Mouse (Mus musculus): ENCODE results near the gene Pdzd7.
A peak's percentile ranks its signal among the peaks of the same experiment; 100 is the strongest.

Pdzd7 gene

GRCm38 (mm10) chr19:45007425-45008191 is 37.9 kb downstream of the Pdzd7 start:
- no peak for DNase-seq

GRCm38 (mm10) chr19:45007021-45007420 is 38.5 kb downstream of the Pdzd7 start:
- DNase-seq: no peak

- peak; percentile 96 for DNase-seq
These were observed 39.4 kb downstream of the Pdzd7 start, which contains the start of gene Mrpl43 for GRCm38 (mm10) chr19:45005957-45006712. Mrpl43 (minus strand) TSS chr19:45006442.

GRCm38 (mm10) chr19:45005444-45005843 is 40.1 kb downstream of the Pdzd7 start, which contains the start of gene Twnk:
Twnk (plus strand) TSS chr19:45005663.
- no peak for DNase-seq

- DNase-seq: no peak
These were observed 41.6 kb downstream of the Pdzd7 start for GRCm38 (mm10) chr19:45003740-45004516.

GRCm38 (mm10) chr19:45002301-45002700 is 43.2 kb downstream of the Pdzd7 start:
- DNase-seq: no peak

- DNase-seq: no peak
These were observed 45.9 kb downstream of the Pdzd7 start for GRCm38 (mm10) chr19:44999647-45000046.

- no peak for DNase-seq
These were observed 47.7 kb downstream of the Pdzd7 start for GRCm38 (mm10) chr19:44997786-44998185.

- DNase-seq: no peak
These were observed 52.8 kb downstream of the Pdzd7 start for GRCm38 (mm10) chr19:44992712-44993111.

GRCm38 (mm10) chr19:44992246-44992645 is 53.3 kb downstream of the Pdzd7 start:
- no peak for DNase-seq

GRCm38 (mm10) chr19:44991031-44991430 is 54.5 kb downstream of the Pdzd7 start:
- DNase-seq: no peak

- DNase-seq: no peak
These were observed 55.7 kb downstream of the Pdzd7 start for GRCm38 (mm10) chr19:44989567-44990495.

- no peak for DNase-seq
These were observed 56.5 kb downstream of the Pdzd7 start, which contains the start of gene Sema4g for GRCm38 (mm10) chr19:44988831-44989566. Sema4g (plus strand) TSS chr19:44989101.

- DNase-seq: no peak
These were observed 57.2 kb downstream of the Pdzd7 start for GRCm38 (mm10) chr19:44988321-44988720.

- no peak for DNase-seq
These were observed 57.7 kb downstream of the Pdzd7 start for GRCm38 (mm10) chr19:44987851-44988250.

- no peak for DNase-seq
These were observed 58.5 kb downstream of the Pdzd7 start for GRCm38 (mm10) chr19:44987004-44987403.

- no peak for DNase-seq
These were observed 60.1 kb downstream of the Pdzd7 start for GRCm38 (mm10) chr19:44985159-44985988.

GRCm38 (mm10) chr19:44984420-44984819 is 61.1 kb downstream of the Pdzd7 start:
- DNase-seq: no peak

GRCm38 (mm10) chr19:44983366-44983765 is 62.2 kb downstream of the Pdzd7 start:
- no peak for DNase-seq

GRCm38 (mm10) chr19:44982477-44983115 is 62.9 kb downstream of the Pdzd7 start:
- no peak for DNase-seq

Data from cerebellum, adult 8-10 months (tissue).